Mouse (Mus musculus) layer of hippocampus, postnatal 14 days (tissue): Measurements from ENCODE around the gene Pigu. TPM values are rescaled to one million over a fixed set of nuclear protein-coding genes. Genes with fewer than 3 reads are reported as not detected.

Source experiments
- DNase-seq, 2 experiments: peaks; one replicate each; pipeline ENCODE4 v3.0.0; 2021 to 2022; ENCODE audit warnings: low spot score in 2 of 2, mixed read lengths in 1 of 2
- total RNA-seq, 2 experiments: library from RNA; stranded (reverse); gene quantifications; 2 replicates each; pipeline ENCODE4 v1.2.3; 2021

Gene Pigu
- total RNA-seq, 2 experiments from 2014 or later = 22.5 to 23.5 TPM

DNA sequence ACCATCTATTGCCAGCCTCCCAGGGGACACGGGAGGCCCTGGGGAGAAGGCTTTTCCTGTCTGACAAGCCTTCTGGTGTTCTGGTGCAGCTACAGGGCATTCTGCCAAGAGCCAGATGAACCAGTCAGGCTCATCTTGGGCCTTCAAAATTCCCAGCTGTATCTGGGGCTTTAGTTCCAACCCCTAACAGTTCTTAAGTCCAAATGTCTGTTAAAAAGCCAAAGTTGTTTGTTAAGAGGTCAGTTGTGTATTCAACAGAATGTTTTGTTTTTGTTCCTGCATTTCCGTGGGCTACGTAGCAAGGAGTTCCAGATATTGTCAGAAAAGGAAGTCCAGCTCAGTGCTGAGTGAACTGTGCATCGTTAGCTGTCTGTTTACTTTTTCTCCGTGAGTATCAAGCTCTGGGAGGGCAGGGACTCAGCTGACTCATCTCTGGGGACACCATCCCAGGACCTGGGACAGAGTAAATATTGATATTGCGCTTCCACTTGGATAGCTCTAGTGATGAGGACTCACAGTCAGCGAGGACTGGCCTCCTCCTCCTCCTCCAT lies 12.2 kb upstream of the Pigu start:
- peak; percentile 21 to 48 for DNase-seq

DNA sequence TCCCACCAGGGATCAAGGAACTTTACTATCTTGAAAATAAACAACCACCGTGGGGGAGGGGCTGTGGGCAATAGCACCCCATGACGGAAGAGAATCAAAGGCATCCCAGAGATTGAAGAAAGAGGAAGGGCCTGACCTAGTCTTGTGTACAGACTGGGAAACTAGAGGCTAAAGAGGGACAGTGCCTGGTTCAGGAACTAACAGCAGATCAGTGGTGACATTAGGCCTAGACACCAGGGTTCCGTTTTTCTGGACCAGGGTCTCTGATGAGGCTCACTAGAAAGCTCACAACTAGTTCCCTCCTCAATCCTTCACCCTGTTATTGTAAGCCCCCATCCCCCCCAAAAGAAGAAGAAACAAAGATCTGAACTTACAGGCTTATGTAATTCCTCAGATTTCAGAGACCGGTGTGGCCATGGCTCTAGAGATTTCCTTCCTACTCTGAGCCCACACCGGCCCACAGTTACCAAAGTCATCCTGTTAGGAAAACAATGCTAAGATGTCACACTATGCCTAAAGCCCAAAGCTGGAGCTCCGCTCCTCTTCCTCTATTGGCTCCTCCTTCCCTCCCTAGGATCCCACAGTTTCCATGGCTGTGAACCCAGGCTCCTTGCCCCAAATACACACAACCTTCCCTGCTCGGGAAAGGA lies 10.5 kb upstream of the Pigu start:
- DNase-seq = no peak

DNA sequence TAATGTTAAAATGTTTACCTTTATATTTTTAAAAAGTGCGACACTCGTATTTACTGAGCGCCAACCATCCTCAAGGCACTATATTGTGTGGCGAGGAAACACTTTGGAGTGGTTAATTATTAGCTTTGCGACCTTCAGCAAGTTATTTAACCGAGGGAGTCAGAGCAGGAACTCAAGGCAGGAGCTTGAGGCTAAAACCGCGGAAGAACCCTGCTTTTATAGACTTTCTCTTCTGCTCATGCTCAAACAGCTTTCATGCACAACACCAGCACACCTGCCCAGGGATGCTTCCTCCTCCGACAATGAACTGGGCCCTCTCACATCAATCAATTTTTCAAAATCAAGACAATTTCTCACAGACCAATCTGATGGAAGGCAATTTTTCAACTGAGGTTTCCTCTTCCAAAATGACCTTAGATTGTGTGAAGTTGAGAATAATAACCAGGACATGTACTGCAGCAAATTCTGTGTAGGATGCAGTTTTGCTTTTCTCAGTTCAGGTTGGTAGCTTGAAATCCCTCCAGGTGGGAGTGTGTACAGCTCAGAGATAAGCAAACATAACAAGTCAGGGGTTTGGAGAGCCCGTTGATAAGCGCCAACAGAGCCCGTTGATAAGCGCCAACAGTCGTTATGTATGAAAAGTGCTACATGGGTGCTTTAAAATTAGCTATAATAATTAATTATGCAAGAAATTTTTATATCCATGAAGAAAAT lies 613 bp upstream of the Pigu start:
- DNase-seq = no peak

DNA sequence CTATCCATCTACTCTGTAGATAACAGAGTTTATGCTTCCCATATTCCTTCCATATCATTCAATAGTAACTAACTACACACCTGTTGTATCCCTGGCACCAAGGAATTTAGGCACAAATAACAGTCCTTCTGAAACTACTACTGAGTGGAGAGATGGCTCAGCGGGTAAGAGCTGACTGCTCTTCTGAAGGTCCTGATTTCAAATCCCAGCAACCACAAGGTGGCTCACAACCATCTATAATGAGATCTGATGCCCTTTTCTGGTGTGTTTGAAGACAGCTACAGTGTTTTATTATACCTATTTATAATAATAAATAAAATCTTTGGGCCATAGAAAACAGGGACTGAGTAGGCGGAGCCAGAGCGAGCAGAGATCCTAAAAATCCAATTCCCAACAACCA lies 2.8 kb downstream of the Pigu start:
- no peak for DNase-seq

GRCm38 (mm10) chr2:155346670-155347069 lies 10.6 kb downstream of the Pigu start:
- DNase-seq = no peak

DNA sequence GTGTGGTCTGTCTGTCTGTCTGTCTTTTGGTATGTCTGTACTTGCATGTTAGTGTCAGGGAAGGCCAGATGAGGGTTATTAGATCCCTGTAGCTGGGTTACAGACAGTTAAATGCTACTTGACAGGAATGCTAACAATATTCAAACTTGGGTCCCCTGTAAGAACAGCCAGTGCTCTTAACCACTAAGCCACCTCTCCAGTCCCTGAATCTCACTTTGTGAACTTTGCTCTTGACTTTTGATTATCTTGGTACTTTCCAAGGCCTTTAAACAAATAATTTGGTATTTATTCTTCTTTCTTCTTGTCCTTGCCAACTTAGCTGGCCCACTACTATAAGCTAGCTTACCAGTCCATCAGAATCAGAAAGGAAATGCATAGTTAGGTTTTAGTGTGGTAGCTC lies 17.1 kb downstream of the Pigu start:
- DNase-seq = no peak

DNA sequence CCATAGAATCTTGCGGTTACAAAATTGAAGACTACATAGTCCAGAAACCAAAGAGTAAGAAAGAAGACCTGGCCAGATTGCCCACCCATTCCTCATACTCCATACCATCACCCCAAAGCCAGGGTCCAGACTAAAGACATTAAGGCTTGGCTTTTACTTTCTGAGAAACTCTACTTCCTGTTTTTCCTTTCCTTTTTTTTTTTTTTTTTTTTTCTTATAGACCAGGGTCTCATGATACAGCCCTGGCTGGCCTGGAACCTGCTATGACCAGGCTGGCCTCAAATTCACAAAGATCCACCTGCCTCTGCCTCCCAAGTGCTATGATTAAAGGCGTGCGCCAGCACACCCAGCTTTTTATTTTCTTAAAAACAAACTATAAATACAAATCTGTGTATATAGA lies 21.0 kb downstream of the Pigu start:
- no peak for DNase-seq

- DNase-seq = no peak
Observed at GRCm38 (mm10) chr2:155335231-155335630, 22.0 kb downstream of the Pigu start.

DNA sequence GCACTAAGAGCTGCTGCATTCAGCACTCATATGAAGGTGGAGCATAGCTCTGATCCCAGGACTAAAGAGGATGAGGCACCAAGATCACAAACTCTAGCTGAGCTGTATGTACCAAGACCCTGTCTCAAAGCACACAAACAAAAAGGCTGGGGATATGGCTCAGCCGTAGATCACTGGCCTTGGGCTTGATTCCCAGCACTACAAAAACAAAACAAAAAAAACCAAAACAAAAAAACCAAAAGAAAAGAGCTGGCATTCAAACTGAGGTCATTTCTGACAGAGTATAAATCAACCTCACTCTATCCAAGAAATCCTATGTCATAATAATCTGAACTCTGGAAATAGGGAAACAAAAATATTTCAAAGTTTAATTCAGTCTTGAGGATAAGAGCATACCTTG lies 23.8 kb downstream of the Pigu start:
- no peak for DNase-seq

GRCm38 (mm10) chr2:155331351-155331750 lies 25.9 kb downstream of the Pigu start:
- no peak for DNase-seq

- DNase-seq = no peak
Observed at GRCm38 (mm10) chr2:155330811-155331210, 26.4 kb downstream of the Pigu start.

- no peak for DNase-seq
Observed at GRCm38 (mm10) chr2:155329707-155330106, 27.5 kb downstream of the Pigu start.

- DNase-seq = no peak
Observed at GRCm38 (mm10) chr2:155328906-155329305, 28.3 kb downstream of the Pigu start.

GRCm38 (mm10) chr2:155327906-155328305 lies 29.3 kb downstream of the Pigu start:
- DNase-seq = no peak

- no peak for DNase-seq
Observed at GRCm38 (mm10) chr2:155326001-155326400, 31.2 kb downstream of the Pigu start.

DNA sequence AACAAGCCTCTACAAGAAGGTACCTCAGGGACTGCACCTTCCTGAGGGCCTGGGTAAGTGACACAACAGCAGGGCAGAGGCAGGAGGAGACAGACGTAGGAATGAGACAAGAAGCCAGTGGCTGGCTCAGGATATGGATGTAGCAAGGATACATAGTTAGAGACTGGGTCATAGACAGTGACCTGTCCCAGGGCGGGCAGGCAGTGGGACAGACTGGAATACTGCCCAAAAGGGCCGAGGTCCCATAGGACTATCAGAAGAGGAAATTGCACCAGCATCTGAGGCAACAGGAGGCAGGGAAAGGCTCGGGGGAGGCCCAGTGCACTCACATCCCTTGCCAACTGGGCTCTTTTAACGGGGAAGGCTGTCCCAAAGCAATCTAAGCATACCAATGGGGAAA lies 36.6 kb downstream of the Pigu start:
- no peak for DNase-seq

- no peak for DNase-seq
Observed at GRCm38 (mm10) chr2:155318618-155319017, 38.6 kb downstream of the Pigu start.

DNA sequence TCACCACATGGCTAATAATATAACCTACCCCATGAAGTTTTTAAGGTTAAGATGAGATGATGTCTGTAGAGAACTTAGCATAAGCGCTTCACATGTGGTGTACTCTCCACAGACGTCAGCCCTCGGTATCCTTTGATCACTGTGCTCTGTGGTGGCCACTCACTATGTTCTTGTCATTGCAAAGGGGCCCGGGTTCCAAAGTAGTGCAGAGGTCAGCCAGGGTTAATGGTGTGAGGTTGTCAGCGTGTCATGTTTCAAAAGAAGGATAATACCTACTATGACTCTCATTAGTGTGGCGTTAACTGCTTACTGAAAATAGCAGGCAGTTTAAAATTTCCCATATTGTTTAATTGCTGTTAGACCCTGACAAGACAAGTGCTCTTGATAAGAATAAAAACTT lies 43.6 kb downstream of the Pigu start:
- no peak for DNase-seq

GRCm38 (mm10) chr2:155308936-155309592 lies 48.2 kb downstream of the Pigu start:
- peak in 1 of 2 experiments; percentile 8 for DNase-seq

- DNase-seq = no peak
Observed at GRCm38 (mm10) chr2:155299563-155299962, 57.7 kb downstream of the Pigu start.

DNA sequence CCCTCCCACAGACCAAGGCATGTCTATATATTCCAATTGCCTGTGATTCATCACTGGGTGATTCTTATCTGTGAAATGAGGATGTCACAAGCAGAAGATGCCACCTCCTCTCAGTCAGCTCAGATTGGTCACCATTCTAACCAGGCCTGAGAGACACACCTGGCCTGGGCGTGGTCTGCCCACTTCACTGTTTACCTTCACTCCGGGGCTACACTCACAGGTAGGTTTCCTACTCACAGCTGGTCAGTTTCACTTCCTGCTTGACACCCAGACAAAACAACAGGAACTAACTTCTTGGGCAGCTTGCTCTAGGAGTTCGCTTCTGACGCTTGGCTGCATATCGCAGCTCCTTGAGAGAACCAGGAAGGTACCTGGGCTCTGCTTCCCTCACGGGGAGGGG lies 61.8 kb downstream of the Pigu start:
- no peak for DNase-seq

- no peak for DNase-seq
Observed at GRCm38 (mm10) chr2:155293946-155294345, 63.3 kb downstream of the Pigu start.
